Mouse (Mus musculus): Measurements from ENCODE around the gene Inf2.

Inf2 gene

DNA sequence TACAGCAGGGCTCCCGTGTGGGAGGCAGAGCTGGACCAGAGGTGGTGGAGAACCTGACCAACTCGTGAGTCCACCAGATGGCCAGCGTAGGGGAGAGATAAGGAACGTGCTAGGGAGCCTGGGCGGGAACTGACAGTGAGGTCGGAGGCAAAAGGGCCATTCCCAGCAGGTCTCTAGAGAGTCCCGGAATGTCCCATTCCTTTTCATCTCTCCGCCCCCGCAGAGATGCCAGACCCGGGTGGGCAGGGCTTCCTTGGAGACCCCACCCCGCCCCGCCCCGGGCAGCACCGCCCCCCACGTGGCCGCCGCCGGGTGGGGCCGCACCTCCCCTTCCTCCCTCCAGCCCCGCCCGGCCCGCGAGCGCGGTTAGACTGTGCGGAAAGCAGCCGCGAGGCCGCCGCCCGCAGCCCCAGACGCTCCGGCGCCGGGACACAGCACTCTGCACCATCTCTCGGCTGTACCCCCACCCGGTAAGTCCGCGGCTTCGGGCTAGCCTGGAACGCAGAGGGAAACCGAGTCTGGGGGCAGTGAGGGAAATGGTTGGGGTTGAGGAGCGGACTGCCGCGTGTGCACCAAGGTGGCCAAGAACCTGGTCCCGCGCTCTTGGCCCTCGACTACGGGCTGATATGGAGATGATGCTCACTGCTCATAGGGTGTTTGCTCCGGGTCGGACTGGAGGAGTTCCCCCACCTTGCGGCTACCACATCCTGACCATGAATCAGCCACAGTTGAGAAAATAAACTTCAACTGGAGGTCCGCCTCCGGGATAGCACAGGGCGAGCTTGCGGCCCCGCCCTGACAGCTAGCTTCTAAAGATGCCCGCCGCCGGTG is at the start of gene Inf2:
Gene Inf2, plus strand, starts transcription at position 359 of the 831 bp plus-strand sequence.
- no peak for DNase-seq (ENCODE audit: low spot score in 2 of 2)

DNA sequence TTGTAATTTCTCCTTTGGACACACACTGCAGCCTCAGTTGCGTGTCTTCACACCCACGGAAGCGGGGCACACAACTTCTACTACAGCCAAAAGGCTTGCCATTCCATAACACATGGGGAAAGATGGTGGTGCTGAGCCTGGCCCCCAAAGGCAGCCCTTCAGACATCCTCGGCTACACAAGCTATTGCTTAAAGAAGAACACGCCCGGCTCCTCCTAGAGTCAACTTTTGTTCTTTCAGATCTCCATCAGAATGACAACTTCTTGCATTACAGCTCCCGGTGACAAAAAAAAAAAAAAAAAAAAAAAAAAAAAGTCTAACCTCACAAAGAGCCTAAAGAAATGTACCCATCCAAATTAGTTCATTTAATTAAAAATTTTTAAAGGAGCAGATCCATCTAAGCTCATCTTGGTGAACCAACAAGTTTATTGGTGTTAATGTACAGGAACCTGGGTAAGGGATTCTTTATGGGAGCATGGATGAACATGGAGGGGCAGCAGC is 49.1 kb upstream of the Inf2 start:
- DNase-seq (ENCODE audit: low spot score in 2 of 2): no peak

GRCm38 (mm10) chr12:112540321-112540720 is 48.3 kb upstream of the Inf2 start:
- DNase-seq (ENCODE audit: low spot score in 2 of 2): no peak

- peak in 1 of 2 experiments; percentile 42 for DNase-seq (ENCODE audit: low spot score in 2 of 2)
Observed at GRCm38 (mm10) chr12:112541483-112542091, 47.0 kb upstream of the Inf2 start.

GRCm38 (mm10) chr12:112542257-112542919 is 46.2 kb upstream of the Inf2 start:
- no peak for DNase-seq (ENCODE audit: low spot score in 2 of 2)

GRCm38 (mm10) chr12:112542920-112543300 is 45.7 kb upstream of the Inf2 start:
- DNase-seq (ENCODE audit: low spot score in 2 of 2): peak; percentile 93 to 96

DNA sequence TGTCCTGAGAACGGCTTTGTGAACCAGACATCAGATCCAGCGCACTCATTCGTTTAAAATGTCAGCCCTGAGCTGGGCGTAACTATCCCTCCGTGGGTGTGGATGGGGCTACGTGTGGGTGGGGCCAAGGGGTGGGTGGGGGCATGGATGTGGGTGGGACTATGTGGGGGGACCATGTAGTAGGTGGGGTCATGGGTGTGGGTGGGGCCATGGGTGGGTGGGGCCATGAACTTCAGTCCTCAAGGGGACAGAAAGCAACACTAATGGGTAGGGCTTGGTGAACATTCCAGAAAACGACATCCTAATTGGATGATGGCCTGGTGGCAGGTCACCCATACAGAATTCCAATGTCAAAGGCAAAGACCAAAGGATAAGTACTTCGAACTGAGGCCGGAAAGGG is 44.6 kb upstream of the Inf2 start:
- DNase-seq (ENCODE audit: low spot score in 2 of 2): no peak

- no peak for DNase-seq (ENCODE audit: low spot score in 2 of 2)
Observed at GRCm38 (mm10) chr12:112544946-112545701, 43.5 kb upstream of the Inf2 start.

- DNase-seq (ENCODE audit: low spot score in 2 of 2): no peak
Observed at GRCm38 (mm10) chr12:112546110-112546509, 42.5 kb upstream of the Inf2 start.

- DNase-seq (ENCODE audit: low spot score in 2 of 2): no peak
Observed at GRCm38 (mm10) chr12:112549287-112549686, 39.3 kb upstream of the Inf2 start.

DNA sequence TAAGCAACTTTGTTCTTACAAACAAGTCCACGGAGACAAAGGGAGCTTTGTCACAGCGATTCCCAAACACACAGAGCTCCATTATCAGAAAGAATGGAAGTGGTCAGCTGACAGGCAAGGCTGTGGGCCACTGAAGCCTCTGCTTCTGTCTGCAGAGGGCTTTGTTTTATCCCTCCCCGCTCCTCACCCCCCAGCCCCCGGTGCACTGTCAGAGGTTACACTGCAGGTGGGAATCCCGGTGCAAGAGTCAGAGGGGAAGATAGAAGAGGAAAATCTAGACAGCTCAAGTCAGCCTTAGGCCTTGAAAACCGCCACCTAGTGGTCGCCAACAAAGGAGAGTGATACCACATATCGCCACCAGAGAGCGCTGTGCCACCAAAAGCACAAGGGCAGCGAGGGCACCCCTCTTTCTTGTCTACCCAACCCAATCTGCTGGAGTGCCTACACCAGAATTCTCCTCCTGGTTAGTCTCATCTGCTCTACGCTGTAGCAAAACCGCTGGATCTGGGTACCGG is 36.7 kb upstream of the Inf2 start:
- peak; percentile 91 to 93 for DNase-seq (ENCODE audit: low spot score in 2 of 2)

DNA sequence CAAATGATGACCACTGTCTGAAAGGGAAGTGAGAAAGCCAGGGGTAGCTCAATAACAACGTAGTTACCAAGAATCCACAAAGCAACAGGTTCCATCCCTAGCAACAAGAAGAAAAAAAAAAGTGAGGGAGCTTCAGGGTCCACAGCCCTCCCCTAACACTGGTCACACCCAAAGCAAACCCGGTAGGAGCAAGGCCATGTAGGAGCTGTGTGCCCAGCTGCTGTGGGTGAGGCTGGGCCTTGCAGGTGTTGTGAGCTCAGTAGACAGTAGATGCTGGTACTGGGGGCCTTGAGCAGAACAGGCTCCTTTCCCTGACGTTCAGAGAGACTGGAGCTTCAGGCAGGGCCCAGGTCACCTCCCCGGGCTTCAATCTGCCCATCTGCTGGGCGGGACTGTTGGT is 36.1 kb upstream of the Inf2 start:
- no peak for DNase-seq (ENCODE audit: low spot score in 2 of 2)

DNA sequence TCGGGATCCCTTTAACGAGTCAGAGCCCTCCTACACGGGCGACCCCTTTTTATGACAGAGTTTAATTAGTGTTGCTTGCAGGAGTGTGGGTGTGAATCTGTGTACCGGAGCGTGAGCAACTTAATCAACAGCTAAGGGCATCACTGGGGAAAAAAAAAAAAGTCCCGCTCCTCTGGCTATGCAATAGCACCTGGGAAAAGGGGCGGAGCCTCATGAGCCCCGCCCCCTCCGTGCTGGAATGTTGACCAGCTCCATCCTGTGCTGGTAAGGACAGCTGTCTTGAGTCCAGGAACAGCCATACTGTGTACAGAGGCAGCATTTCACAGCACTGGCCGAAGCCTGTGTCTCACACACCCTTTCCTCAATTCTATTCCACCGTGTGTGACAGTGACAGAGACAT is 33.7 kb upstream of the Inf2 start:
- no peak for DNase-seq (ENCODE audit: low spot score in 2 of 2)

DNA sequence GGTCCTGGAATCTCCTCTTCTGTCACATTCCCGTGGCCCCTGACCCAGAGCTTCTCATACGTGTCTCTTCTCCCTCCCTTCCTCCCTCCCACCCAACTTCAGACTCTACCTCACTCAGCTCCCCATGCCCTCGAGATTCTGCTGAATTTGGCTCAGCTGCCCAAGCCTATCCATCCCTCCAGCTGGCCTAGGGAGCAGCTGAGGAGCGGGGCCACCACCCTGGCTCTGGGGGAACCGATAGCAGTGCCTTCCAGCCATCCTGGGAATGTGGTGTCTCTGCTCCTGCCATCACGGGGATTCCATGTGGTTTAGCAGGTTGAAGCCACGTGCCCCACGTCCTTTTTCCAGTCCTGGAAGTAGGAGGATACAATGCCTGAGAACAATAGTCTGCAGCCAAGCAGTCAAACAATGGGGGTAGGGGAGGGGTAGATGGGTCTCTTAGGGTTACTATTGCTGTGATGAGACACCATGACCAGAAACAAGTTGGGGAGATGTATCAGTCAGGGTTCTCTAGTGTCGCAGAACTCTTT is 32.0 kb upstream of the Inf2 start:
- no peak for DNase-seq (ENCODE audit: low spot score in 2 of 2)

- DNase-seq (ENCODE audit: low spot score in 2 of 2): no peak
Observed at GRCm38 (mm10) chr12:112557219-112557618, 31.4 kb upstream of the Inf2 start.

DNA sequence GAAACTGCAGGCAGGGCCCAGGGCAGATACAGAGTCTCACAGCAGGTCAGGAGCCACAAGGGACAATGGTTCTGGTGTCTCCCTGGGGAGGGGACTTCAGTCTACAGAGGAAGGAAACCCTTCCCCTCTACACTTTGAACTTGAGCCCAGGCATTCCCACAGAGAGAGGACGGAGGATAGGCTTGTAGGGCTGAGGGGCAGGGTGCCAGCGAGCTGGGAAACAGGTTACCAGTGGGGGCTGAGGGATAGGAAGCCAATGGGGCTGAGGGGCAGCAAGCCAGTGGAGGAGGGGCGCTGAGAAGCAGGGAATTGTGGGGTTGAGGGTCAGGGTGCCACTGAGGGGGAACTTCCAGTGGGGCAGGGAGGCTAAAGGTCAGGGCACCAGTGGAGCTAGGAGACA is 29.4 kb upstream of the Inf2 start:
- DNase-seq (ENCODE audit: low spot score in 2 of 2): no peak

DNA sequence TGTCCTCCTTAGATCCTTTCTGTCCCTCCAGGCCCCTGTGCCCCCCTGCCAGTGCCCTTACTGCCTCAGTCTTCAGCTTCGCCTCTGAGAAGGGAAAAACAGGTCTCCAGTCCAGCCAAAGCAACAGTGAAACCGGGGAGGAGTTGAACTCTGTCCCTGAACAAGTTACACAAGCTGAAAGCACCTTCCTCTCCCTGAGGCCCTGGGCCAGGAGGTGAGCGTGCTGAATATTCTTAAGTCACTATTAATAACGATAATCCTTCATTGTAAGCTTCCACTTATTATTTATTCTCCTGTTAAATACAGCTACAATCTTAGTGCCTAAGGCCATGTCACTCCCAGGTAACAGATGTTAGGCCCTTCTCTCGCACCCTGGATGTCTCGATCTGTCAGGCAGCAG is 28.9 kb upstream of the Inf2 start:
- DNase-seq (ENCODE audit: low spot score in 2 of 2): no peak

GRCm38 (mm10) chr12:112560176-112560797 is 28.3 kb upstream of the Inf2 start:
- no peak for DNase-seq (ENCODE audit: low spot score in 2 of 2)

GRCm38 (mm10) chr12:112561163-112561562 is 27.4 kb upstream of the Inf2 start:
- DNase-seq (ENCODE audit: low spot score in 2 of 2): no peak

- DNase-seq (ENCODE audit: low spot score in 2 of 2): no peak
Observed at GRCm38 (mm10) chr12:112562462-112562861, 26.1 kb upstream of the Inf2 start.

GRCm38 (mm10) chr12:112563011-112563410 is 25.6 kb upstream of the Inf2 start:
- no peak for DNase-seq (ENCODE audit: low spot score in 2 of 2)
